ENCODE assay signal across 1 mouse cellular context in the genomic region with DNA sequence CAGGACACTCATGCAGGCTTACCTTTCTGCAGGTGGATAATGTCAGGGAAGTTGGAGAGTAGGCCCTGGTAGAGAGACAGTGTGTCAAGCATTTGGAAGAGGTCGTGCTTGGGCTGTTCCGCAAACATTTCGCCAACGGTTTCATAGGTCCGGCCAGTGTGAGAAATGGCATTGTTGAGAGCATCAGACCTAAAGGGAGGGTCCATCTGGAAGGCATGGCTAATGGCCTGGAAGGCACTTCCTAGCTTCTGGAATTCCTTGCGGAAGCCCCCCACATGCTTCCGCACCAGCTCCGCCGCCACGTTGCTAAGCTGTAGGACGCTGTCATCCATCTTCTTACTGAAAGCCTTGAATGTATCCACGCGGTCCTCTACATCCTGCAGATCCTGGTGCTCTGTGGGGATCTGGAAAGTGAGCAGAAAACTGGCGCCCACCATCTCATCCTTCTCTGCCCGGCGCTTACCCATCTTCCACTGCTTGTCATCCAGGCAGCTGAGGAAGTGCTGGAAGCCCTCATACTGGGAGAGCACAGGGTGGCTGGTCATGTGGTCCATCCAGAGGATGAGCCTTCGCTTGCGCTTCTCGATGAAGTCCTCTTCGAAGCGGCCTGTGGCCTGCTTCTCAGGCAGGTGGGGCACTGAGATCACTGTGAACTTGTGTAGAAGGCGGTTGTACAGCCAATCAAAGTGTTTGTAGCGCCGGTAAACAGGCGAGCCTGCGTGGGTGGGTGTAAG.
TF ChIP-seq lines count a peak whose summit lies in the region.

No protein-coding gene starts in this region.

TF ChIP-seq in CH12.LX, 34 proteins besides CTCF, POLR2A, EP300 and RAD21 (continued from another document):
- TF ChIP-seq ZKSCAN1 (IDR thresholded peaks at IDR 0.05; ENCODE audit: borderline replicate concordance, low read depth, low read length) (no peak), JUND (conservative IDR thresholded peaks at IDR 0.05; ENCODE audit: low read depth, low read length) (no peak)
